Mouse (Mus musculus) v-Abl transformed pro-B cells (cell line): ENCODE measurements around the gene Olfr775.

Experiments used
- in situ Hi-C, 2 experiments: fragments of 400-800 bp; cut with MboI; formaldehyde crosslinking; loops; one replicate each; pipeline ENCODE4 v1.15.1; 2025; ENCODE audit not compliant: unreplicated experiment in 2 of 2

Gene Olfr775

GRCm38 (mm10) chr10:129248112-129248511 is at the start of gene Olfr775:
Gene Olfr775, plus strand, starts transcription at chr10:129248412.
- in situ Hi-C loops: no loop called here

- in situ Hi-C loops: no loop called here
Observed at GRCm38 (mm10) chr10:129230737-129231136, 17.5 kb upstream of the Olfr775 start.

GRCm38 (mm10) chr10:129235904-129236303 is 12.3 kb upstream of the Olfr775 start, which contains the start of gene Olfr774:
Gene Olfr774, plus strand, starts transcription at chr10:129236204.
- in situ Hi-C loops: no loop called here

DNA sequence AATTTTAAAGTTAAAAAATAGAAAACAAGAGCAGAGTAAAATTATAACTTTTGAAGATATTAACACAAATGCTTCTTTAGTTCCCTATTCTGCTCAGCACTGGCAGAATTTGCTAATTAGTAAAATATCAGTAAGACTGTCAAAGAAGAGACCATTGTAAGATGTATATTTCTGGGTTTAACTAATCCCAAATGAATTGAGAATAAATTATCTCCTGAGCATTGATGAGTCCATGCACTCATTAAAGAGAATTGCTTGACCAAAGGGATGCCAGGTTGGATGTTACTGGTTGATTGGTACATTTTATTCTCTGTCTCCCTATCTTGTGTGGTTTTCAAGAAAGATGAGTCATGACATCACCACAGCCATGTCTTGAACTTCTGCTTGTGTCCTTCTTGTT is 10.6 kb downstream of the Olfr775 start, which contains the start of gene Olfr776:
Olfr776 (plus strand) TSS at position 301 of the 400 bp plus-strand sequence.
- in situ Hi-C loops: no loop called here

DNA sequence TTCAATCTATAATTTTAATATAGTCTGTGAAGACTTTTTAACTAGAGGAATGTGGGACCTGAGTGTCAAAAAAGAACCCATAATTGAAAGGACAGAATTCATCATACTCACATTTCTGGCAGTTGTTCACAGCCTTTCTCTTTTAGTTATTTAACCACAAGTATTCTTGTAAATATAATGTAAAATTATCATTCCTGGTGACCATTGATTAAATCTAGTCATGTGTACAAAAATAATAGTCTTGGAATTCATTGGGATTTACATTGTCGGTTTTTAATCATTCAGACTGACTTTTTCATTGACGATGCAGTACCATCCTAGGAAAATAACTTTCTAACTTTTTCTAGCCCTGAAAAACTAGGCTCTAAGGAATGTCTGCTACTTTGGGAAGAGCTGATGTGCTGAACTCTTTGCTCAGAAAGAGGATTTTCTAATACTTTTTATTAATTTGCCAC is 22.9 kb downstream of the Olfr775 start, which contains the start of gene Olfr777:
Olfr777 (minus strand) TSS at position 405 of the 455 bp plus-strand sequence.
- in situ Hi-C loops: no loop called here
